Mouse (Mus musculus): ENCODE results near the gene Ech1. TPM values are rescaled to one million over a fixed set of nuclear protein-coding genes. Genes with fewer than 3 reads are reported as not detected.

Gene Ech1
- polyA plus RNA-seq, 2 experiments = 165 to 200 TPM

DNA sequence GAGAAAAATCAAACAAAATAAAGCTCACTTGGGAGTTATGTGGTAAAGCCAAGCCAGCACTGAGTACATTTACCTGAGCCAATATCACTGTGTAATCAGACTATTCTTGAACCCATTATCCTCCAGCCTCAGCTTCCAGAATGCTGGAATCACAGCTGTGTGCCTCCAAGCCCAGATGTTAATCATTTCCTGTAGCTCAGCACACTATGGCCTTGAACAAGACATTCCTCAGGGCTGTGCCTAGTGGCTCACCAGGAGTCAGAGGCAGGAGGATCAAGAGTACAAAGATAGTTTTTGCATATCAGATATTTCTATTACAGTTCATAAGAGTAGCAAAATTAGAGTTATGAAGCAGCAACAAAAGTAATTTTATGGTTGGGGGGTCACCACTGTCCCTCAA lies 33.3 kb upstream of the Ech1 start:
- Histone ChIP-seq H3K36me3 (ENCODE audit: control insufficient read depth, insufficient read depth, low read length) (peaks cover 12% of the 10 kb centered on the region), H3K27ac (replicated peaks; ENCODE audit: low read depth, low read length) (no peak overlapping the region), H3K9me3 (ENCODE audit: control insufficient read depth, low read length) (no peaks in the 10 kb centered on the region), H3K4me2 (replicated peaks; ENCODE audit: low read depth, low read length, severe bottlenecking) (no peak overlapping the region), H3K4me1 (ENCODE audit: control insufficient read depth, insufficient read depth, low read length) (peaks cover 8% of the 10 kb centered on the region), H3K9ac (ENCODE audit: low read depth, low read length, severe bottlenecking) (no peak overlapping the region), H3K27me3 (ENCODE audit: control insufficient read depth, insufficient read depth, low read length) (no peaks in the 10 kb centered on the region), H3K4me3 (replicated peaks; ENCODE audit: low read length) (no peak overlapping the region)
- no peak for TF ChIP-seq POLR2A (IDR thresholded peaks at IDR 0.05; ENCODE audit: borderline replicate concordance, extremely low read depth, insufficient read depth, insufficient read length)
- DNase-seq (ENCODE audit: low spot score) = no peak
- ATAC-seq (ENCODE audit: low FRiP score, low read depth) = no peak

DNA sequence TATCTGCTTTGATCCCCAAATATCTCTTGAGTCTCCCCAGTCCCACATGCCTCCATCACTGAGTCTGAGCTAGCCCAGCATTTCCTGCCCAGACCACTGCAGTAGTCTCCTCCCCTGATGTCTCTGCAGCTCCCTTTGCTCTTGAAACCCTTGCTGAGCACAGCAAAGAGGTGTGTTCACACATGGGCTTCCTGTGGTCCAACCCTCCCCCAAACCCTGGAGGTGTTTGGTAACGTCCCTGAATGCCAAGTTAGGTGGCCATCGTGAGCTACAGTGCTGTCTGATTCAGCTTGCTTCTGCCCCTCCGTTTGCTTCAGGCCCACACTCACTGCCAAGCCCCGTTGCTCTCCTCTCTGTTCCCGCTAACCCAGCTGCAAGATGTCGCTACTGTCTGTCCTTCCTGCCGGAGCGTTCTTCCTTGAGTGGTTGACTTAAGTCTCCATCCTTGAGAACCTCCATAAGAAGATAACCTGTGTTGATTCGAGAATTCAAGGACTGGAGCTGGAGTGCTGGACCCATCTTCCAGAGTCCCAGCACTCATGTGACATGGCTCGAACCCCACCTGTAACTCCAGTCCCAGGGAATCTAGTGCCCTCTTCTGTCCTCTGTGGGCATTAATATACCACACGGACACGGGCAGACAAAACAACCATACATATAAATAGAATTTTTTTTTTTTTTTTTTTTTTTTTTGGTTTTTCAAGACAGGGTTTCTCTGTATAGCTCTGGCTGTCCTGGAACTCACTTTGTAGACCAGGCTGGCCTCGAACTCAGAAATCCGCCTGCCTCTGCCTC lies 32.4 kb upstream of the Ech1 start:
- H3K4me3 ChIP-seq (replicated peaks; ENCODE audit: low read length) = no peak overlapping the region
- ATAC-seq (ENCODE audit: low FRiP score, low read depth) (no peak), DNase-seq (ENCODE audit: low spot score) (no peak)
- no peak for TF ChIP-seq POLR2A (IDR thresholded peaks at IDR 0.05; ENCODE audit: borderline replicate concordance, extremely low read depth, insufficient read depth, insufficient read length)
- no peak overlapping the region for H3K4me2 ChIP-seq (replicated peaks; ENCODE audit: low read depth, low read length, severe bottlenecking)
- H3K36me3 ChIP-seq (ENCODE audit: control insufficient read depth, insufficient read depth, low read length) = peaks cover 7% of the 10 kb centered on the region; the same call in 1 of the 2 replicates
- H3K9me3 ChIP-seq (ENCODE audit: control insufficient read depth, low read length) = no peaks in the 10 kb centered on the region
- no peak overlapping the region for H3K27ac ChIP-seq (replicated peaks; ENCODE audit: low read depth, low read length)
- 76% methylated on average over 13 of the region's 14 CpGs for WGBS
- no peaks in the 10 kb centered on the region for H3K27me3 ChIP-seq (ENCODE audit: control insufficient read depth, insufficient read depth, low read length)
- no peak overlapping the region for H3K9ac ChIP-seq (ENCODE audit: low read depth, low read length, severe bottlenecking)
- peaks cover 8% of the 10 kb centered on the region for H3K4me1 ChIP-seq (ENCODE audit: control insufficient read depth, insufficient read depth, low read length)

DNA sequence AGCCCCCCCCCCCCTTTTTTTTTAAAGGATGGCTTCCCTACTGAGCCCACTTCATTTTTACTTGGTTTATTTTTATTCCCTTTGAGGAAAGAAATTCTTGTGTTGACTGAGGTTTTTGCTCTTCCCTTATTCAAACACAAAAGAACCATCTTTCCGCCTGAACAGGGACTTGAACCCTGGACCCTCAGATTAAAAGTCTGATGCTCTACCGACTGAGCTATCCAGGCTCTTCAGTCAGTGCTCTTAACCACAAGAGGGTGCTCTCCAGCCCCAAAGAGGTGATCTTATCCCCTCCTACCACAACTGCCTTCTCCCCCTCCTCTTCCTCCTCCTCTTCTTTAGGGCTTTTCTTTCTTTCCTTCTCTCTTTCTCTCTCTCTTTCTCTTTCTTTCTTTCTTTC lies 31.2 kb upstream of the Ech1 start:
- TF ChIP-seq POLR2A (IDR thresholded peaks at IDR 0.05; ENCODE audit: borderline replicate concordance, extremely low read depth, insufficient read depth, insufficient read length) = no peak
- H3K4me3 ChIP-seq (replicated peaks; ENCODE audit: low read length) = no peak overlapping the region
- H3K27me3 ChIP-seq (ENCODE audit: control insufficient read depth, insufficient read depth, low read length) = no peaks in the 10 kb centered on the region
- no peaks in the 10 kb centered on the region for H3K9me3 ChIP-seq (ENCODE audit: control insufficient read depth, low read length)
- H3K36me3 ChIP-seq (ENCODE audit: control insufficient read depth, insufficient read depth, low read length) = no peaks in the 10 kb centered on the region
- peaks cover 8% of the 10 kb centered on the region for H3K4me1 ChIP-seq (ENCODE audit: control insufficient read depth, insufficient read depth, low read length)
- ATAC-seq (ENCODE audit: low FRiP score, low read depth) (no peak), DNase-seq (ENCODE audit: low spot score) (no peak)
- H3K27ac ChIP-seq (replicated peaks; ENCODE audit: low read depth, low read length) = no peak overlapping the region
- no peak overlapping the region for H3K4me2 ChIP-seq (replicated peaks; ENCODE audit: low read depth, low read length, severe bottlenecking)
- WGBS = 48% methylated on average over 2 of the region's 2 CpGs
- H3K9ac ChIP-seq (ENCODE audit: low read depth, low read length, severe bottlenecking) = no peak overlapping the region

DNA sequence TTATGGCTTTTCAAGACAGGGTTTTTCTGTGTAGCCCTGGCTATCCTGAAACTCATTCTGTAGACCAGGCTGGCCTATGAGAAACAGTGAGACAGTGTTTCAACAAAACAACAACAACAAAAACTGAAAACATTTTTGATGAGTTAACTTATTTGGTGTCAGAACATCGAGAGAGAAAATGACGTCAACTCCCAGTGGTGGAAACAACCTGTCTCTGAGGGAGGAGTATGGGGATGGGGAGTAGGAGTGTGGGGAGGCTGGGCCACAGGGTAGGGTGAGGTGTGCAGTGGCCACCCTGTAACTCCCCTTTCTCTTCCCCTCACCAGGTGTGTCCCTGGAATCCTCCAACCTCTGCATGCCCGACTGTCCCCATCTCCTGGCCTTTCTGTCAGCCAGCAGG lies 30.5 kb upstream of the Ech1 start:
- Histone ChIP-seq H3K27ac (replicated peaks; ENCODE audit: low read depth, low read length) (no peak overlapping the region), H3K4me3 (replicated peaks; ENCODE audit: low read length) (no peak overlapping the region), H3K9ac (ENCODE audit: low read depth, low read length, severe bottlenecking) (no peak overlapping the region), H3K27me3 (ENCODE audit: control insufficient read depth, insufficient read depth, low read length) (no peaks in the 10 kb centered on the region), H3K4me1 (ENCODE audit: control insufficient read depth, insufficient read depth, low read length) (peaks cover 3% of the 10 kb centered on the region), H3K4me2 (replicated peaks; ENCODE audit: low read depth, low read length, severe bottlenecking) (no peak overlapping the region), H3K9me3 (ENCODE audit: control insufficient read depth, low read length) (no peaks in the 10 kb centered on the region), H3K36me3 (ENCODE audit: control insufficient read depth, insufficient read depth, low read length) (no peaks in the 10 kb centered on the region)
- DNase-seq (ENCODE audit: low spot score) (no peak), ATAC-seq (ENCODE audit: low FRiP score, low read depth) (no peak)
- WGBS = 84% methylated on average over 3 of the region's 3 CpGs
- TF ChIP-seq POLR2A (IDR thresholded peaks at IDR 0.05; ENCODE audit: borderline replicate concordance, extremely low read depth, insufficient read depth, insufficient read length) = no peak

DNA sequence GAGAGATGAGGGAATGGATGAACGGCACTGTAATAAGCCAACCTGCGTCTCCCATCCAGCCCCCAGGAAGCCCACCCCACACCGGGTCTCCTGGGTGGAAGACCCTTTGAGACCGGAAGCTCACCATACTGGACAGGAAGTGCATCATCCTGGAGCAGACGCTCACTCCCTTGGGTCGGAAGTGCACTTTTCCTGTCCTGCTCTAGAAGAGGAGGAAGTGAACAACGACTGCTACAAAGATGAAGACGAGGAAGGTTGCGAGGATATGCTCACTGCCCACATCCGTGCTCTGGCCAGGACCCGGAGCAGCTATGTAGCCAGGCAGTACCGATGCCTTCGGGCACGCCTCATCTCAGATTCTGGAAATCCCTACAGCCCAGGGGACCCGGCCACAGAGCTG lies 29.2 kb upstream of the Ech1 start:
- Histone ChIP-seq H3K9me3 (ENCODE audit: control insufficient read depth, low read length) (0 out of 2 replicates have a peak, but pooled peaks cover 3% of the 10 kb centered on the region), H3K27me3 (ENCODE audit: control insufficient read depth, insufficient read depth, low read length) (no peaks in the 10 kb centered on the region), H3K36me3 (ENCODE audit: control insufficient read depth, insufficient read depth, low read length) (no peaks in the 10 kb centered on the region), H3K4me1 (ENCODE audit: control insufficient read depth, insufficient read depth, low read length) (no peaks in the 10 kb centered on the region; the same call in 1 of the 2 replicates), H3K9ac (ENCODE audit: low read depth, low read length, severe bottlenecking) (no peak overlapping the region), H3K4me3 (replicated peaks; ENCODE audit: low read length) (no peak overlapping the region), H3K4me2 (replicated peaks; ENCODE audit: low read depth, low read length, severe bottlenecking) (no peak overlapping the region), H3K27ac (replicated peaks; ENCODE audit: low read depth, low read length) (no peak overlapping the region)
- DNase-seq (ENCODE audit: low spot score) (no peak), ATAC-seq (ENCODE audit: low FRiP score, low read depth) (no peak)
- 81% methylated on average over 15 of the region's 15 CpGs for WGBS
- TF ChIP-seq POLR2A (IDR thresholded peaks at IDR 0.05; ENCODE audit: borderline replicate concordance, extremely low read depth, insufficient read depth, insufficient read length) = no peak
